Mouse (Mus musculus): ENCODE data around the gene Mtnr1a. TPM values are rescaled to one million over a fixed set of nuclear protein-coding genes. Genes with fewer than 3 reads are reported as not detected.

The Mtnr1a gene
- not detected for total RNA-seq (2023)

DNA sequence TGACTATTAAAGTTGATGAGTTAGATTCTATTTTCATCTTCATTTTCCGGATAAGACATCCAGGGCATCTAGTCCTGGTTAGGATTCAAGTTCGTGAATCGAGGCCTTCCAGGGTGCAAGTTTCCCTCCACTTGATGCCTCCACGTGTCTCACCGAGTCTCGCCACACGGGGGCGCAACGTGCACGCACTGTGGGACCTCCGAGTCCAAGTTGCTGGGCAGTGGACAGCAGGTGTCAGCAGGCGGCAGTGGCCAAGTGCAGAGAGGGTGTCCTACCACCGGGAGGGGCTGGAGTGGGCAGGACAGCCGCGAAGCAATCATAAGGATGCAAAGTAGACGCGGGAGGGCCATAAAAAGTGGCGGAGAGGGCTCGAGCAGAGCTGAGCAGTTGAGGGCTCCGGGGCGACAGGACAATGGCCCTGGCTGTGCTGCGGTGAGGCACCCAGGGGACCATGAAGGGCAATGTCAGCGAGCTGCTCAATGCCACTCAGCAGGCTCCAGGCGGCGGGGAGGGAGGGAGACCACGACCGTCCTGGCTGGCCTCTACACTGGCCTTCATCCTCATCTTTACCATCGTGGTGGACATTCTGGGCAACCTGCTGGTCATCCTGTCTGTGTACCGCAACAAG lies at the start of gene Mtnr1a:
Gene Mtnr1a, plus strand, starts transcription at position 379 of the 628 bp plus-strand sequence.

Other genes starting within 250 kb of the Mtnr1a start
- not detected for gene Fat1, start 133.7 kb upstream of the Mtnr1a start, total RNA-seq (2023)
- not detected for gene F11, start 192.9 kb downstream of the Mtnr1a start, total RNA-seq (2023)
- gene Klkb1, start 225.7 kb downstream of the Mtnr1a start, total RNA-seq (2023): not detected
- not detected for gene Gm45753, start 239.3 kb downstream of the Mtnr1a start, total RNA-seq (2023)